Mouse (Mus musculus) T-helper 1 cell (primary cell): ENCODE data around the gene Col15a1.

Experiments
- in situ Hi-C: fragments of 300-600 bp; cut with MboI, MseI; formaldehyde crosslinking; loops from one replicate; pipeline ENCODE4 v1.15.1; 2025; ENCODE audit warnings: high pct_unique_total_duplicates

Gene Col15a1

DNA sequence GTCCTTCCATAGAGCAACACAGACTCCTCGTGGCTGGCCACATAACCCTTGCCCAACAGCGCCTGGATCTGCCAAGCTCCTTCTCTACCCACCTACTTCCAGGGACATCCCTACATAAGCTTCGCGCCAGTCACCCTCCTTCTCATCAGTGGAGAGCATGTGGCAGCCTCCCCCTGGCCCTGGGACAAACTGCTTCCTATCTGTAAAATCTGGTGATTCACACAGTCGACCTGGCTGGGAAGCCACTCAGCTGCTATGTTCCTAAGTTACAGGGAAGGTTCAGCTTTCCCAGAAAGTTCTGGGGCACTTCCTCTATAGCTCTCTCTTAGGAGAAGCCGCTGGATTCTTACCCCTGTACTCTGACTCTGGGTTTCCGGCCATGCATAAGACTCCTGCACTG lies 22.5 kb downstream of the Col15a1 start:
- in situ Hi-C loops: no loop called here

DNA sequence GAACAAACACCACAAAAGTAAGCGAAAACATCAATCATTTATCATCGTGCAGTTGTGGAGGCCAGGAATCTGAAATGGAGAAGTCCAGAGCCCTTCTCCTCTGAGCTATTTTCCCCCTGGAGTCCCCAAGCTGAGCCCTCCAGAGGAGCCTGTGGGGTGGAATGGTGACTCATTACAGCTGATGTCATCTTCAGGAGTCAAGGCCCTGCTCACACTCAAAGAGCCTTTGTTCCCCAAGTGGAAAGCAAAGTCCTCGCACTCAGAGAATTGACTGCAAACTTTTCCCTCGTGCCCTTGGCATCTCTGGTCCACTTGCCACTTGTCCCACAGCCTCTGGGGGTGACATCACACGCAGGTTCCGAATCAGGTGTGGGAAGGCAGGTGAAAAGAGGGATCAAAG lies 23.4 kb downstream of the Col15a1 start:
- in situ Hi-C loops: no loop called here

DNA sequence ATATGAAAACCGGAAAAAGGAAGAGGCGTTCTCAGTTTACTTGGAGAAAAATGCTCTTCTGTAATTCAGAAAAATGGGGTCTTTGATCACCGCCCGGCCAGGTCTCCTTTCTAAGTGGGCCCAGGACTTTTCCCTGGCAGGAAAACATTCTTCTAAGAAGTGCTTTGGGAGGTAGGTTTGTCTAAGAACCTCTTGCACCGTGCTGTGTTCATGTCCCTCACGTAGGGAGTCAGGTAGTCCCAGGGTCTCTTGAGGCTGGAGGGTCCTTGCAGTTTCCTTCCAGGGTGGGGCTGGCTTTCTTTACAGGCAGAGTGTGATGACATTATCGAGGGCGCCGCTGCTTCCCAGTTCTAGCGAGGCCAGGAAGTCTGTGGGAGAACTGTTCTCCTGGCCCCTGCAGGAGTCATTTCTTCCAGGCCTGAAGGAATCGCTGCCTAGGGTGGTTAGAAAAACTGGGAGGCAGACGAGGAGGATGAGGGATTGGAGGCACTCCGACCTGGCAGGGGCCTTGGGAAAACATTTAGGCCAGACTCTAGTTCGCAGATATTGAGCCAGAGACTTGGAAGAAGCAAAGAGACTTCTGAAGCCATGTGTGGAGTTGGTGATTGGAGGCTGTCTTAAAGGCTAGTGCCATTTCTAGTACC lies 25.4 kb downstream of the Col15a1 start:
- in situ Hi-C loops: no loop called here

DNA sequence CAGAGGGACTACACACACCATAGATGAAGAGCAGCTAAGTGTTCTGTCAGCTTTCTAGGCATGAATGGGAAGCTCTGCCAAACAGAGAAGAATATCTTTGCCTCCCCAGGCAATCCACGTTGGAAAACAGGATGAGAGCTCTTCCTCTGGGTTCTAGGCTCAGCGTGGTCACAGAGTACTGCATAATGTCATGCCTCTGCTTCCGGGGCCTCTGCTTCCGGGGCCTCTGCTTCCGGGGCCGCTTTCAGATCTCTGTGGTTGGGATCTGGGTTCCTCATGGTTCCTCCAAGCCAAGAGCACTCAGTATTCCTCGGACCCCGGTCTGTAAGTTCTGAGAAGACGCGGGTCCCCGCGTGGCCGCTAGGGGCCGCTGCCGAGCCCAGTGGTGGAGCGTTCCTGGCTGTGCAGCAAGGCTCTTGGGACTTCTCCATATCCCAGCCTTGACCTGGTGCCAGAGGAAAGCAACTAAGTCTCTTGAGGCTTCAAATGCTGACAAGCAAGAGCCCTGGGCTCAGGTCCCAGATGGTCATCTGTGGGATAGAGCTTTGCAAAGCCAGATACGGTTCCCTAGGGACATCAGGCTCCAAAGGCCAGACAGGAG lies 26.8 kb downstream of the Col15a1 start:
- in situ Hi-C loops: no loop called here

DNA sequence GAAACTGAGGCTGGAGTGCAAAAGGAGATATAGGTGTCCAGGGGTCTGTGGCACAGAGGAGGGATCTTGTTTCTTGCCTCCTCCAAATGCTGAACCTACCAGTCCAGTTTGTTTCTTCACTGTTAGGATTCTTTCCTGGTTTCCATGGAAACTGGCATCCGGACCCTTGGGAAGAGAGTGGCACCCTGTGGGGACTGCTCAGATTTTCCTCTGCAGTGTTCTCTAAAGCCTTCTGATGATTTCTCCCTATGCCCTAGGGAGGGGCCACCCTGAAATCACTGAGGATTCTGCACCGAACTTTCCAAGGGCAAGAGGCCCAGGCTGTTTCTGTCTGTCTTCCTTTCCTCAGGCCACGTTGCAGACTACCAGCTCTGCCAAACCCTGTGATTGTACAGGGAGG lies 27.4 kb downstream of the Col15a1 start:
- in situ Hi-C loops: no loop called here

DNA sequence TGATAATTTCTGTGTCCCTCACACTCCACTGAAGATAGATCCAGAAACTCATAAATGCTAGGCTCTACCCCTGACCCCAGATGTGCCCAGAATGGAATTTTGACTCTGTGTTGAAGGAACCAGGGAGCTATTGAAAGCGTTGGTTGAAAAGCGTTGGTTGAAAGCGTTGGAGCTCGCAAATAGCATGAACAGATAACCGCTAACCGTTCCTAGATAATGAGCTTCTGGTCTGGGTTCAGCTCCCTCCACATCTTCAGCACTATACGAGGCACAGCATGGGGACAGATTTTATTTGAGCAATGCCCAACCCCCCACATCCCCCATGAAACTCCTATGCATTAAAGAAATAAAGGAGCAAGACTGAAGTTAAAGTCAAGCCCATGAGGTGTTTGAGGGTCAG lies 28.1 kb downstream of the Col15a1 start:
- in situ Hi-C loops: no loop called here

DNA sequence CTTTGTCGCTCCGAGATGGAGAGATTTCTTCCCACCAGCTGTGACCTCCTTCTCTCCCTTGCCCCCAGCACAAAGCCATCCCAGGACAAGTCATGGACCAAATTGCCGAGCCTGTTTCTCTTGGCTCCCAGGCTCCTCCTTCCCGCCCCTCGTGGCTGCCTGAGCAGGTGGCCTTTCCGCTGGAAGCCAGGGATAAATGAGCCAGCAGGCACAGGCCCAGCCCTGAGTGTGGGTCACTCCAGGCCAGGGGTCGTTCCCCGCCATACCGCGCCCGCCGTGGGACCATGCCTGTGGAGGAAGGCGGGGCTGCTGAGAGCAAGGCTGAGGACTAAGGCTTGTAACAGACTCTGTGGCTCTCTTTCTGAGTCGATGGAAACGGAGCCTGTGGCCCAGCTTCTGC lies 29.3 kb downstream of the Col15a1 start:
- in situ Hi-C loops: no loop called here

DNA sequence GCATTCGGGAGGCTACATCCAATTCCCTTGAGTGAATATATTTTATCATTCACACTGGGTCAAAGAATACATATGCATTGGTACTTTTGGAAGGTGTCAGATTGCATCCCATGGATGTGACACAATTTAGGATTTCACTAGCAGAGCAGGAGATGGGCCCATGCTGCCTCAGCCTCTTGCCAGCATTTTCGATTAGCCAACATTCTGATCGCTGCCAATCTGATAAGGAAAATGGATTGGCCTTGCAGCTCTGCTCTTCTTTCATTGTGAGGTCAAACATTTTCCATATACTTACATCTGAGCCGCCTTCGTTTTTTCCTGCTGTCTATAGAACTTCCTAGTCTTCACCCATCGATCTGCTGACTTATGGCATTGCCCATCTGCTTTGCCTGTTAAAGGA lies 31.2 kb downstream of the Col15a1 start:
- in situ Hi-C loops: no loop called here

DNA sequence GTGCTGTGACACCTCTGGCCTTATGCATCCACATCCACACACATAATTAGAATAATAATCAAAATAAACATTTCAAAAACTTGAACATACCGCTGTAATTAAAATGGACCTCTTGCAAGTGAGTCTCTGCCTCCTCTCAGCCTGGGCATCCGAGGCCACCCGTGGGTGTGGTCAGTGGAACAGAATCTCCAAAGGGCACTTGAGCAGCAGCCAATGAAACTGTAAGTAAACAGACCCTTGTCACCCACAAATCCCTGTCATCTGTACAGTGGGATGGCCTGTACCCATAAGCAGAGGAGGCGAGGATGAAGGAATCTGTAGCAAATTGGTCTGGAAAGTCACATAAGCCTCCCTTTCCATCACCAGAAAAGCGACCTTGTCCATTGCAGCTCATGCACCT lies 32.9 kb downstream of the Col15a1 start:
- in situ Hi-C loops: no loop called here

DNA sequence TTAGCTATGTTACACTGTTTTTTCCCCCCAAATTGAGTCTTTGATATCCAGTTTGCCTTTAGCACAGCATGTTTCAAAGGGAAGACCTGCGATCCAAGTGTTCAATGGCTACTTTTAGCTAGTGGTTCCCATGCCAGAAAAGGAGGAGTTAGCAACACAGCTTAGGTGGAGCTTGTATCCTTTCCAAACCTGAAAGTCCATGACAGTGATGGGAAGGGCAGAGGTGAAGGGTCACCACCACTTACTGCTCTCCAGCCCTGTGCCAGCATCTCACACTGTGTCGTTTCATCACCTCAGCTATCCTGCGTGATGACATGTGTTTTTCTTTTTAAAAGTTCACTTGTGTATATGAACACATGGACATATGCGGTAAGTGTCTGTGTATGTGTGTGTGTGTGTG lies 34.2 kb downstream of the Col15a1 start:
- in situ Hi-C loops: no loop called here

DNA sequence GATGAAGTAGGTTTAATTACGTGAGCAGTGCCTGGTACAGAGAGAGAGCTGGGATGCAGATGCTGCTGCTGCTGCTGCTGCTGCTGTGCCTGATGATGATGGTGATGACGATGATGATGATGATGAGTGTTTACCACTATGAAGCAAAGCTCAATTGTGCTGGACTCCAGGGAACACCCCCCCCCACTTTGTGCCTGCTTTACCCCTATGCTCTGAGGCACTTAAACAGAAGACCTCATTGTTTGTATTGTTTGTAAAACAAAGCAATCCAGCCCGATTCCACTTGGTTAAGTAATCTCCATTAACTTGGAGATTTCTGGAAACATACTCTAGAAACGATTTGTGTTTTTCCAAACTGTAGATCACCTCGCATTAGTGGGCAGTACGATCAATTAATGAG lies 36.7 kb downstream of the Col15a1 start:
- in situ Hi-C loops: no loop called here

DNA sequence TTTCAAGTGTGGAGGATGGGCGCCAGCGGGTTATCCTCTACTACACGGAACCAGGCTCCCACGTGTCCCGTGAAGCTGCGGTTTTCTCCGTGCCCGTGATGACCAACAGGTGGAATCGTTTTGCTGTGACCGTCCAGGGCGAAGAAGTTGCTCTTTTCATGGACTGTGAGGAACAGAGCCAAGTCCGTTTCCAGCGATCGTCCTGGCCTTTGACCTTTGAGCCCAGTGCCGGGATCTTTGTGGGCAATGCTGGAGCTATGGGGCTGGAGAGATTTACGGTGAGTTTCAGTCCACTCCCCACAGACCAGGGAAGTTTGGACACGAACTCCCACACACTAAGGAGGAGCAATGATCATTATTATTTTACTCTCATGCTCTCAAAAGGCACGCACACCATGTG lies 37.7 kb downstream of the Col15a1 start:
- in situ Hi-C loops: no loop called here

DNA sequence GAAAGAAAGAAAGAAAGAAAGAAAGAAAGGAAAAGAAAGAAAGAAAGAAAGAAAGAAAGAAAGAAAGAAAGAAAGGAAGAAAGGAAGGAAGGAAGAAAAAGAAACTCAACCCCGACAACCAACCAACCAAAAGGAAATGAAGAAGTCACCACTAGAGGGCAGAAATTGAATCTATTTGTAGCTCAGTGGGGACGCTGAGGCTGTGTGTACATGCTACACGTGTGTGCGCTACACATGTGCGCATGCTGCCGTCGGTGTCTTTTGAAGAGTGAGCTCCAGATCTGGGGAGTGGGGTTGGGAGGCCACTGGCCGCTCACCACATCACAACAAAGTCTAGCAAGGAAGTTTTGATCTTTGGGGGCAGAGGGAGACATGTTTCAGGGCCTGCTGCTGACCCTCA lies 38.9 kb downstream of the Col15a1 start:
- in situ Hi-C loops: no loop called here

DNA sequence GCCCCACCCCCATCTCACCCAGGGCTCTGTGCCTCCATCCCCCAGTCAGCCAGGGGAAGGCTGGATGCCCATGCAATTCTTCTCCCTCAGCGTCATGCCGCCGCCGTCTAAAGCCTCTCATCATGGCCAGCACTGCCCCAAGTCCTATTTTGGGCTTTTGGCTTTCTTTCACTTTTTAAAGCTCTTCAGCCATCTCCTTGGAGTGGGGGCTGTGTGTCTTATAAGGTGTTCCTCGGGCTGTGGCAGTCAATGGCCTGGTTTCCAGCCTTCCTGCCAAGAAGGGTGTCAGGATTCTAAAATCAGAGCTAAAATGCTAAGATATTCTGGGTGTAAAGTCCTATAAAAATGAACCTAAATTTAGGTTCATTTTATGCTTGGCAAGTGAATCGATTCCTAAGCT lies 39.6 kb downstream of the Col15a1 start:
- in situ Hi-C loops: no loop called here

DNA sequence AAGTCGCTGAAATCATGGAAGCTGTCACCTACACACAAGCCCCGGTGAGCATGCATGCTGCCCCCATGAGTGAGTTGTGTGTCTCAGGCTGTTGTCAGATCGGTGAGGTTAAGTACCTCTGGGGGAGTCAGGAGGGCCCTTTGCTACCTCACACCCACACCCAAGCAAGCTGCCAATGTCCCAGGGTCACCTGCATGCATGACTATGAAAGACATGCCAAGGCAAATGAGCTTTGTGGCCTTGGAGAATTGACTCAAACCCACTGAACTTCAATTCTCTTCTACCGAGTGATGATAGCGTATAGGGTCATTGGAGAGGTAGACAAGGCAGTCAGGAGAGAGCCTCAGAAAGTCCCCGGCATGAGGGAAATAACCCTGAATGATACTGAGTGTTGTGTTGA lies 41.2 kb downstream of the Col15a1 start:
- in situ Hi-C loops: no loop called here

DNA sequence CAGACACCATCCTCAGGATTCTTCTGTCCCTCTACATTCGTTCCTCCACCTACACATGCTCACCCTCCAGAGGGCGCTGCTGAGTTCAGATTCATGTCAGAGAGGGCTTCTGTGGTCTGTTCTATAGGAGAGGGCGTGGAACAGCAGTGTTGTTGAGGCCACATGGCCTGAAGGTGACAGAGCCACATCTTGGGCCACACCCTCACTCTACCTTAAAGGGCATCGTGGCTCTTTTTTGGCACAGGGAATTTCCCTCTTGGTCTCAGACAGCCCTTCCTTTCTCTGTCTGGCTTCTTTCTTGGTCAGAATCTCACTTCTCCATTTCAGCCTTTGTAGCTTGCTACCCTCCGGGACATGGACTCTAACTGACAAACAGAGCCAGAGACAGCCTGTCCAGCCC lies 43.1 kb downstream of the Col15a1 start:
- in situ Hi-C loops: loop anchor here (5.0 kb wide), 1 partner anchor 101 kb away; the partner anchor contains the start of gene Tgfbr1

DNA sequence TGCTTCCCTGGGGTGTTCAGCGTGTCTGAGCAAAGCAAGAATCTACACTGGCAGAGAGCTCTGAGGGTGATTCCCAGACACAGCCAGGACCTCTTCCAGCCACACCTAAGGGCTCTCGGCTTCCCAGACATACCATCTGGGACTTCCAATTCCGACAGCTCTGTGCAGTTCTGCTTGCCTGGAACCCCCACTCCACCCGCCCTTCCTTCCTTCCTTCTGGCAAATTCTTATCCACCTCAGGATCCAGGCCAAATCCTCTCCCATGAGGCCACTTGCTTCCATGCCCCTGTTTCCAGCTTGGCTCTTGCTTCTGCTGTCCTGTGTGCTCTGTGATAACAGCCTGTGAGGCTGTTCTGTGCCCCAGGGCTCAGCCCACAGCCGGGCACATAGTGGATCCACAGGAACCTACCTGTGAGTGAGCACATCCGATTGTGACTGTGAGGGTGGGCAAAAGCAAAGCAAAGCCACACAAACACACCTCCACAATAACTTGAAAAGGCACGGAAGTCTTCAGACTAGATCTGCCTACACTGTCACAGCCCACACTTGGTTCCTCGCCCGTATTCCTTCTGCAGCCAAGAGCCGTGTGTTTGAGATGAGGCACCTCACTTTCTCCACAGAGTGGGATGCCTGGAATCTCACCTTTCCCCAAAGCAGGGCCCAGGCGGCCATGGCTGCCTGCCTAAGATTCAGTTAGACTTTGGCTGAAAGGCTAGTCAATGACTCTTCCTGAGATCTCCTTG lies 43.9 kb downstream of the Col15a1 start:
- in situ Hi-C loops: loop anchor here (5.0 kb wide), 1 partner anchor 100 kb away; the partner anchor contains the start of gene Tgfbr1

DNA sequence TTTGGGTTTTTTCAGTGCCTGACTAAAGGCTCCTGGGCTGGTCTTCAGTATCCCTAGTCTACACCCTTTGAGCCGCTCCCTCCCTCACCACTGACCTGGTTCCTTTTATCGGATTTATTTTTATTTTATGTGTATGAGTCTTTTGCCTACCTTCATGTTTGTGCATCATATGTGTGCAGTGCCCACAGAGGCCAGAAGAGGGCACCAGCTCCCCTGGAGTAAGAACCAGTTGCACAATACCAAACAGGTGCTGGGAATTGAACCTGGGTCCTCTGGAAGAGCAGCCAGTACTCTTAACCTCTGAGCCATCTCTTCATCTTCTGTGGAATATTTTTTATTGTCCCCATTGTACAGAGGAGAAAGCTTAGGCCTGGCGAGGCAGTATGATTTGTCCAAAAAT lies 44.7 kb downstream of the Col15a1 start:
- in situ Hi-C loops: loop anchor here (5.0 kb wide), 1 partner anchor 100 kb away; the partner anchor contains the start of gene Tgfbr1

DNA sequence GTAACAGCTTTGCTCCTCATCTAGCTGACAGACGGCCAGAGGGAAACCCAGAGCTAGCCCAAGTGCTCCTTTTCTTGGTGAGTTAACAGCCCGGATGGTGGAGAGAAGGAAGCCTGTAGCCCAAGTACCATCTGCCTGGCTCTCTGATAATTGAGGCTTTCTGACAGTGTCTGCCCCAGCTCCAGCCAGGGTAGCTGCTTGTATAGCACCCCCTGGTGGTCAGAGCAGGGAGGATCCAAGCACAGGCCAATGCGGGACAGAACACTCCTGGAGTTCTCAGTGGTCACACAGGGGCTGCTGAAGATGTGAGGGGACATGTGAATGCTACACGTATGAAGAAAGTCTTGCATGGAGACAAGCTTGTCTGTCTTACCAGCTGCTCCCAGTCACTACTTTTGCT lies 47.7 kb downstream of the Col15a1 start:
- in situ Hi-C loops: no loop called here

DNA sequence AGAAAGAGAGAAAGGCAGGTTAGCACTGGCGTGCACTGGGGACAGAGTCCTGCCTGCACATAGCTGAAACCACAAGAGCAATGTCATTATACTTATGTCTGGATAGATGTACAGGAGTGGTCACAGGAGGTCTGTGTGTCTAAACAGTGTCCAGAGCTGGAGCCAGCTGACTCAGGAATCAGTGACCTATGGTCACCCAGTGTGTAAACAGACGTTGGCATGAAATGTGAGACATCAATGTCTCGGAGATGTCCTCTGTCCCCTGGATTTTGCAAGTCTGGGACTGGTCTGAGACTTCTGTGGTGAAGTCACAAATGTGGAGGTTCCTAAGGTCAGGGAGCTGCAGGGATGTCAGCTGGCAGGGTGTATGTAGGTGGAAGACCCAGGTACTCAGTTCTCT lies 50.2 kb downstream of the Col15a1 start:
- in situ Hi-C loops: no loop called here

DNA sequence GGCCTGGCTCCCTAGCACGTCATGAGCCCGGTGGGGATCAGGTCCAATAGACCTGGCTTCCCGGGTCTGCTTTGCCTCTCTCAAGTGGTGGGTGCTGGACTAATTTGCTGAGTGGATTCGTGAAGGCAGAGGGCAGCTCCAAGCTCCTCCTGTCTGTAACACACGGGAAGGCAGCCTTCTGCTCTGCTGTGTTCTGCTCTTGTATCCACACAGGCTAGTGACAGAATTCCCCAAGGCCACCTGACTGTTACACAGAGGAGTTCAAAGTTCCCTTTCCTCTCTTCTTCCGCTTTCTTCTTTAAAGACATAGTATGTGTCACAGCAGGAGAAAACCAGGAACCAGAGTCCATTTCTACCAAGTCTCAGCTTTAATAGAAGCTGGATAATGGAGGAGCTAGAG lies 53.1 kb downstream of the Col15a1 start:
- in situ Hi-C loops: no loop called here

DNA sequence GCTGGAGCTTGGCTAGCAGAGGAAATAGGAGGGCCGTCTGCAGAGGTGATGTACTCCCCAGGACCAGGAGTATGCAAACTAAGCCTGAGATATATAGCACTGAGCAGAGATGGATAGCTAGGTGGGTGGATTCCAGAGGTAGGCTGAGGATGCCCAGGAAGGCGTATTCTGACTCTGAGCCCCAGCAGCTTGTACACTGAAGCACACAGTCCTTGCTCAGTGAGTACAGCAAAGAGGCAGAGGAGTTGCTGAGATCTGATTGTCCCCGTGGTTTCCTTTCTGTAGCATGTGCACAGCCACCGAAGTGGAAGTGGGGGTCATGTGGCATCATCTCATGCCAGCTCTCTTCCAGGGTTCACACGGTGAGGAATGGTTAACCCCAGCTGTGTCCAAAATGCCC lies 54.0 kb downstream of the Col15a1 start:
- in situ Hi-C loops: no loop called here

DNA sequence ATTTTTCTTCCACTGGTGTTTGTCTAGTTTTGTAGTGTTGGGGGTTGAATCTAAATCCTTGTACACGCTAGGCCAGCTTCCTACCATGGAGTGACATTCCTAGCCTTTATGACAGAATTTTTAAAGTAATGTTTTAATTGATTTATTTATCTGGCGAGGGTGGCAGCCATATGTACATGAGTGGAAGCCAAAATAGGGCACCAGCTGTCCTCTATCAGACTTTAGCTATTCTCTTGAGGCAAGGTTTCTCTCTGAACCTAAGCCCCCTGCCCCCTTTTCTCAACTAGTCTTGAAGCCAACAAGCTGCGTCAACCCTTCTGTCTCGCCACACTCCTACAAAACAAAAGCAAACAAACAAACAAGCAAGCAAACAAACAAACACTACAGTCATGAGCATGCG lies 57.6 kb downstream of the Col15a1 start:
- in situ Hi-C loops: no loop called here
